Mouse (Mus musculus): Measurements from ENCODE around the gene Csad.

The Csad gene

DNA sequence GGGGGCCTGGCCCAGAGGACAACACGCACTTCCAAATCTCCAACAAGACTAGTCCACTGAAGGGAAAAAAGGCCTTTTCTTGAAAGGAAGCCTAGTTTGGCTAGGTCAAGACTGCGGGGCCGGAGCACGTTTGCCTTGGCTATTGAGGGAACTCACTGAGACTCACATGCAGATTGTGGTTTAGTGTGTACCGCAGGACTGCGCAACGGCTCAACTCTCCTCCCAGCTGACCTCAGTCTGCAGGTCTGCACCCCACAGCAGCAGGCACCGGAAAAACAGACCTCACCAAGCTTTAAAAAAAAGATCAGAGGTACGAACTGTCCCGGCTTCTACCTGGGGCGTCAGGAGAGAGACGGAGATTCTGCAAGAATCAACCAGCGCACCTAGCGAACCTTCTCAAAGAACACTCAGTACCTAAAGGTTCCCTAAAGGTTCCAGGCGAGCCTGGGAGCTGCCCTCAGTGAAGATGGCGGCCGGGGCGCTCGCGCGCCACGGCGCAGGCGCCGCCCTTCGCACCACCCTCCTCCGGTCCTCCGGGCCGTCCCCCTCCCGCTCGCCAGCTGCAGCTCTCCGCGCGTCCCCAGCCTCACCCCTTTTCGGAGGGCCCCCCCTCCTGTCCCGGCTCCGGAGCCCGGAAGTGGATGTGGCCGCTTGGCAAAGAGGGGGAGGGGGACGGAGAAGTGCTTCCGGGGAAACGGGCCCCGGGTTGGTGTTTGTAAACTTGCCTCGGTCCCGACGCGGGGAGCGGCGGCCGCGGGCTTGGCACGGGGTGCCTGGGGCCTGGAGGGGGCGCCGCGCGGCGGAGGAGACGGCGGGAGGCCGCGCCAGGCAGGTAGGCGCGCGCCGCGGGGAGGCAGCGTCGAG lies 1.3 kb downstream of the Csad start, which contains the start of gene Zfp740:
Zfp740 (plus strand) TSS at position 279 of the 864 bp plus-strand sequence.
- DNase-seq (ENCODE audit: low read depth, low spot score): peak; percentile 98

GRCm38 (mm10) chr15:102198841-102199240 lies 5.7 kb downstream of the Csad start:
- DNase-seq (ENCODE audit: low read depth, low spot score): no peak

GRCm38 (mm10) chr15:102195373-102195772 lies 9.2 kb downstream of the Csad start:
- no peak for DNase-seq (ENCODE audit: low read depth, low spot score)

GRCm38 (mm10) chr15:102194439-102194838 lies 10.1 kb downstream of the Csad start:
- no peak for DNase-seq (ENCODE audit: low read depth, low spot score)

DNA sequence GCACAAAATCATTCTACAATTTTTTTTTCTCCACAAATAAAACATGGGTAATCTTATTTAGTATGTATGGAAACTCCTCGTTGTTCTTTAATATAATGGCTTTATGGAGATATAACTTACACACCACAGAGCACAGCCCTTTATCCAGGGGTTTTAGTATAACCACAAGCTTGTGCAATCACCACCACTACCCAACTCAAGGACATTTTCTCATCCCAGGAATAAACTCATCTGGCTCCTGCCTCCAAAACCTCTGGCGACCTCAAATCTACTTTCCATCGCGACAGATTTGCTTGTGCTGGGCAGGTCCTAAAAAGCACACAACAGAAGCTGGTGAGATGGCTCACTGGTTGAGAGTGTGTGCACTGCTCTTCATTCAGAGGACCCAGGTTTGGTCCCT lies 10.9 kb downstream of the Csad start:
- DNase-seq (ENCODE audit: low read depth, low spot score): no peak

- no peak for DNase-seq (ENCODE audit: low read depth, low spot score)
Observed at GRCm38 (mm10) chr15:102192820-102193386, 11.6 kb downstream of the Csad start.

GRCm38 (mm10) chr15:102192271-102192812 lies 12.2 kb downstream of the Csad start:
- no peak for DNase-seq (ENCODE audit: low read depth, low spot score)

- no peak for DNase-seq (ENCODE audit: low read depth, low spot score)
Observed at GRCm38 (mm10) chr15:102191699-102192098, 12.8 kb downstream of the Csad start.

- no peak for DNase-seq (ENCODE audit: low read depth, low spot score)
Observed at GRCm38 (mm10) chr15:102188883-102189282, 15.6 kb downstream of the Csad start.

DNA sequence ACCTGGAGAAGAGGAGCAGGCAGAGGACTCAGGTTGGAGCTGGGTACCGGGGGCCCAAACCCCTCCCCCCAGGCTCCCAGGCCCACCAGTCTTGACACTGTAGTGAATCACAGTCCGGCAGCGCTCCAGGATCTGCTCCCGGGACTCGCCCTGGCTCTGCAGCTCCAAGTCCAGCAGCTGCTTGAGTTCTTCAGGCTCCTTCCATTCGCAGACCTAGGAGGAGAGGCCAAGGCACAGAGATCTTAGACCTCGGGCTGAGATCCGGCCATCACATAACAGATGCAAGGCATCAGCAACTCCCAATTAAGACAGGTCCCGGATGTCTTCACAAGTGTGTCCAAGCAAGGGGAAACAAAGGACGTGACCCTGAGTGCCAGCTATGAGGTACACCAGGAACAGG lies 16.4 kb downstream of the Csad start:
- no peak for DNase-seq (ENCODE audit: low read depth, low spot score)

- DNase-seq (ENCODE audit: low read depth, low spot score): no peak
Observed at GRCm38 (mm10) chr15:102186239-102186638, 18.3 kb downstream of the Csad start.

- DNase-seq (ENCODE audit: low read depth, low spot score): no peak
Observed at GRCm38 (mm10) chr15:102183076-102183475, 21.4 kb downstream of the Csad start.

- DNase-seq (ENCODE audit: low read depth, low spot score): no peak
Observed at GRCm38 (mm10) chr15:102179924-102180323, 24.6 kb downstream of the Csad start.

DNA sequence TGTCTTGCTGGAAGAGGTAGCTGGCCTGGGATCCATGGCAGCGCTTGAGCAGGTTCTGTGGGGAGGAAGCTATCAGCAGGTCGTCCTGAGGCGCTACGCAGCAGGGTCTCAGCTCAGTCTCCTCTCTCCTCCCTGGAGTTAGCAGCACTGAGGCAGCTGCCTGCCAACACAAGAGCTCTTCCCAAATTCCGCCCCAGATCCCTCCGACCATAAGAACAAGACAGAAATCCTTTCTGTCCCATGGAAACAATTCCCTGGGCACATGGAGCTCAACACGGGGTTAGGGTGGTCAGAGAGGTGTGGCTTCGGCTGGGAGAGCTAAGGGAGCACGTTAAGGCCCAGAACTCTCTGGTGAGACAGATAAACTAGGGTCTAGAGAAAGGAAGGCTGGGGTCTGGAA lies 25.4 kb downstream of the Csad start:
- no peak for DNase-seq (ENCODE audit: low read depth, low spot score)

- peak; percentile 88 for DNase-seq (ENCODE audit: low read depth, low spot score)
Observed at GRCm38 (mm10) chr15:102178279-102178678, 26.2 kb downstream of the Csad start.

GRCm38 (mm10) chr15:102177417-102177816 lies 27.1 kb downstream of the Csad start:
- no peak for DNase-seq (ENCODE audit: low read depth, low spot score)

DNA sequence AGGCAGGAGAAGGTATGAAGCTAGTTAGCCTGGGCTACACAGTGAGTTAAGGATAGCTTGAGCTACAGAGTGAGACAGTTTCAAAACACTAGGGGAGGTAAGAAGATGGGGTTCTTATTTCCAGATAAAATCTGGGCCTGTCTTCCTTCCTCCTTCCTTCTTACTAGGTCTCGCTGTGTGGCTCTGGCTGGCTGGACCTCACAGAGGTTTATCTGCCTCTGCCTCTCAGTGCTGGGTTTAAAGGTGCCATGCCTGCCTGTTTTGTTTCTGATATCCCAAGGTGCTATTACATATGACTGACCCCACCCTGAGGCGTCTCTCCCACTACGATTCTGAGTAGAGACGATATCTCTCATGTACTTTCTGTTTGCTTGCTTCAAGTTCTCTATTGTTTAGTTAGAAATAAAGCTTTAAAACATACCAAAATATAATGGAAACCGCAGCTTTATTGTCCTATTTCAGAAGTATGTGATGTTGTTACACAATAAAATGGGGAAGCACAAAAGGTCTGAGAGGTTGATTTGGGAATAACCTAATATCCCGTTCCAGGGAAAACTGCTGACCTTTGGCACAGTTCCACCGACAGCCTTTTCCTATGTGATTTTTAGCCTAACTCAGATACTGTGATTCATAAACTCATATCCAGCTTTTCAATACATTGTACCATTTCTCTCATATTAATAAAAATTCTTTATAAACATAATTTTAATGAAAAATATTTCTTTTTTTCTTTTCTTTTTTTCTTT lies 27.8 kb downstream of the Csad start:
- no peak for DNase-seq (ENCODE audit: low read depth, low spot score)

GRCm38 (mm10) chr15:102175736-102176319 lies 28.7 kb downstream of the Csad start:
- DNase-seq (ENCODE audit: low read depth, low spot score): no peak

DNA sequence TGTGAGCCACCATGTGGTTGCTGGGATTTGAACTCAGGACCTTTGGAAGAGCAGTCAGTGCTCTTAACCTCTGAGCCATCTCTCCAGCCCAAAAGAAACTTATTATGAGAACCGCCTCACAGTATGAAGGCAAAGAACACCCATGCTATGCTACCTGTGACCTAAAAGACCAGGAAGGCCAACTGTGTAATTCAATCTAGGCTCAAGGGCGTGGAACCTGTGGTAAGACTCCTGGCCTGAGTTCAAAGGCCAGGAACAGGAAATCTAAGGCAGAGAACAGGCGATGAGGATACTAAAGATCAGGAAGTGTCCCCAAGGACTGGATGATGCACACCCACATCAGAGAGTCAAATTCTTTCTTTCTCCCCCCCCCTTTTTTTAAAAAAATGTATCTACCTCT lies 30.9 kb downstream of the Csad start:
- no peak for DNase-seq (ENCODE audit: low read depth, low spot score)

GRCm38 (mm10) chr15:102169064-102169463 lies 35.5 kb downstream of the Csad start:
- DNase-seq (ENCODE audit: low read depth, low spot score): no peak

GRCm38 (mm10) chr15:102167620-102168021 lies 36.9 kb downstream of the Csad start:
- DNase-seq (ENCODE audit: low read depth, low spot score): no peak
